Mouse (Mus musculus) olfactory bulb, adult 2 months (tissue): Measurements from ENCODE around the gene Mllt3.

ENCODE experiments used
- CTCF ChIP-seq: fragments of 200-500 bp; IDR thresholded peaks from 2 replicates; pipeline ENCODE4 v1.5.1; 2012; ENCODE audit warnings: low read depth, mild to moderate bottlenecking, low read length, moderate library complexity; ENCODE audit not compliant: insufficient read depth
- POLR2A ChIP-seq: fragments of 200-500 bp; IDR thresholded peaks from 2 replicates; pipeline ENCODE4 v1.6.1; 2012; ENCODE audit warnings: mild to moderate bottlenecking, low read depth, low read length, moderate library complexity; ENCODE audit not compliant: insufficient read depth

- TF ChIP-seq CTCF = no peak
- TF ChIP-seq POLR2A = no peak
Measured at GRCm38 (mm10) chr4:87749532-87750234, 283.5 kb downstream of the Mllt3 start.
